In genomic region chr5:33378302-33378854, GRCm38 (mm10) we compare ENCODE assay signal across 8 mouse cellular contexts. TPM values are rescaled to one million over a fixed set of nuclear protein-coding genes. Genes with fewer than 3 reads are reported as not detected.
DNase-seq lines count a peak whose midpoint lies in the region; ATAC-seq and TF ChIP-seq lines count a peak whose summit lies in the region.

Gene Uvssa, plus strand, starts transcription at chr5:33378549.

- H3K36me3 ChIP-seq in G1E (replicated peaks) = peaks cover 46% of the 10 kb centered on the region
- H3K36me3 ChIP-seq in forebrain, embryonic 16.5 days (ENCODE audit: control insufficient read depth, insufficient read depth) = peaks cover 6% of the 10 kb centered on the region; the same call in 1 of the 2 replicates
- peaks cover 7% of the 10 kb centered on the region for H3K36me3 ChIP-seq in lung, embryonic 14.5 days (ENCODE audit: insufficient read depth)
- H3K36me3 ChIP-seq in thymus, adult 2 months (ENCODE audit: control insufficient read depth, insufficient read depth, low read length) = no peaks in the 10 kb centered on the region; the same call in 1 of the 2 replicates

- peaks cover 14% of the 10 kb centered on the region for H3K4me1 ChIP-seq in G1E (ENCODE audit: insufficient read depth, low read depth, low read length)
- H3K4me1 ChIP-seq in forebrain, embryonic 16.5 days (replicated peaks; ENCODE audit: control insufficient read depth, insufficient read depth, low read length) = peaks cover 14% of the 10 kb centered on the region
- H3K4me1 ChIP-seq in lung, embryonic 14.5 days (ENCODE audit: insufficient read depth) = 0 out of 2 replicates have a peak, but pooled peaks cover 3% of the 10 kb centered on the region
- H3K4me1 ChIP-seq in olfactory bulb, adult 2 months (ENCODE audit: control insufficient read depth, insufficient read depth, low read length) = peaks cover 10% of the 10 kb centered on the region
- peaks cover 4% of the 10 kb centered on the region for H3K4me1 ChIP-seq in thymus, adult 2 months (replicated peaks; ENCODE audit: control insufficient read depth, insufficient read depth, low read length)

- peak within 1 kb of the TSS; percentile 86 for H3K9ac ChIP-seq in forebrain, embryonic 16.5 days (replicated peaks; ENCODE audit: low read depth, low read length)
- peak within 1 kb of the TSS; percentile 81 for H3K9ac ChIP-seq in lung, embryonic 14.5 days

- TF ChIP-seq CTCF in G1E (IDR thresholded peaks at IDR 0.05; ENCODE audit: low read depth, low read length) = no peak
- TF ChIP-seq CTCF in layer of hippocampus, adult 2 months (conservative IDR thresholded peaks at IDR 0.05) = peak; percentile 63
- peak; percentile 60 for TF ChIP-seq CTCF in lung, embryonic 14.5 days (IDR thresholded peaks at IDR 0.05; ENCODE audit: low read depth)
- no peak for TF ChIP-seq CTCF in olfactory bulb, adult 2 months (IDR thresholded peaks at IDR 0.05; ENCODE audit: insufficient read depth, low read depth, low read length)
- 0 out of 2 replicates have a peak, but pooled peaks have one; percentile 49 for TF ChIP-seq CTCF in thymus, adult 2 months (IDR thresholded peaks at IDR 0.05; ENCODE audit: borderline replicate concordance, control insufficient read depth, extremely low read depth, insufficient read depth, low read length, poor library complexity)

- TF ChIP-seq POLR2A in olfactory bulb, adult 2 months (IDR thresholded peaks at IDR 0.05; ENCODE audit: insufficient read depth, low read depth, low read length) = peak; percentile 80
- TF ChIP-seq POLR2A in thymus, adult 2 months (IDR thresholded peaks at IDR 0.05; ENCODE audit: control insufficient read depth, extremely low read depth, insufficient read depth, low read length, poor library complexity) = peak; percentile 89; the same call in 1 of the 2 replicates

- intact Hi-C loops in heart, postnatal 36 days (cut with DNase I) = loop anchor here (1.0 to 10.0 kb wide), 3 partner anchors 42 to 556 kb away; partner anchors contain the start of gene Nelfa

- H3K27ac ChIP-seq in forebrain, embryonic 16.5 days (ENCODE audit: low read length) = peak within 1 kb of the TSS; percentile 96
- H3K27ac ChIP-seq in layer of hippocampus, adult 2 months = peak within 1 kb of the TSS; percentile 99
- peak within 1 kb of the TSS; percentile 97 for H3K27ac ChIP-seq in lung, embryonic 14.5 days (ENCODE audit: low read depth)
- H3K27ac ChIP-seq in olfactory bulb, adult 2 months (ENCODE audit: insufficient read depth, low read depth, low read length) = peak within 1 kb of the TSS; percentile 87
- peak within 1 kb of the TSS; percentile 88 for H3K27ac ChIP-seq in thymus, adult 2 months (ENCODE audit: control insufficient read depth, insufficient read depth, low read length)

- peak within 1 kb of the TSS; percentile 83 for H3K4me3 ChIP-seq in G1E (ENCODE audit: low read depth, low read length)
- peak within 1 kb of the TSS; percentile 71 for H3K4me3 ChIP-seq in forebrain, embryonic 16.5 days (replicated peaks; ENCODE audit: low read length)
- H3K4me3 ChIP-seq in layer of hippocampus, adult 2 months = peak within 1 kb of the TSS; percentile 79
- H3K4me3 ChIP-seq in lung, embryonic 14.5 days (ENCODE audit: low read depth, low read length) = peak within 1 kb of the TSS; percentile 63
- H3K4me3 ChIP-seq in olfactory bulb, adult 2 months (ENCODE audit: insufficient read depth, low read depth, low read length) = peak within 1 kb of the TSS; percentile 65
- H3K4me3 ChIP-seq in thymus, adult 2 months (ENCODE audit: control insufficient read depth, insufficient read depth, low read length) = peak within 1 kb of the TSS; percentile 67

- under 1% methylated on average over 46 of the region's 46 CpGs for WGBS in forebrain, embryonic 16.5 days
- WGBS in lung, embryonic 14.5 days = under 1% methylated on average over 46 of the region's 46 CpGs
- WGBS in olfactory bulb, adult 2 months = under 1% methylated on average over 46 of the region's 46 CpGs
- WGBS in thymus, adult 2 months = under 1% methylated on average over 46 of the region's 46 CpGs

- no peaks in the 10 kb centered on the region for H3K27me3 ChIP-seq in G1E (ENCODE audit: insufficient read depth, low read length)
- no peaks in the 10 kb centered on the region for H3K27me3 ChIP-seq in forebrain, embryonic 16.5 days (replicated peaks; ENCODE audit: control insufficient read depth, insufficient read depth, low read length)
- no peaks in the 10 kb centered on the region for H3K27me3 ChIP-seq in lung, embryonic 14.5 days (ENCODE audit: insufficient read depth, low read length)
- H3K27me3 ChIP-seq in thymus, adult 2 months (ENCODE audit: control insufficient read depth, insufficient read depth, low read length) = no peaks in the 10 kb centered on the region

- H3K9me3 ChIP-seq in G1E (replicated peaks) = no peaks in the 10 kb centered on the region
- no peaks in the 10 kb centered on the region for H3K9me3 ChIP-seq in forebrain, embryonic 16.5 days (ENCODE audit: control insufficient read depth, low read length)
- no peaks in the 10 kb centered on the region for H3K9me3 ChIP-seq in lung, embryonic 14.5 days (ENCODE audit: low read depth, low read length)

- DNase-seq in G1E (ENCODE audit: low spot score) = peak; percentile 97
- DNase-seq in cerebellum, adult 18-20 months = peak; percentile 99
- peak; percentile 99 for DNase-seq in heart, postnatal 36 days
- peak; percentile 99 to 100 for DNase-seq in layer of hippocampus, adult 2 months (ENCODE audit: low spot score in 2 of 2)
- DNase-seq in lung, embryonic 14.5 days = peak; percentile 100
- DNase-seq in thymus, adult 2 months = peak; percentile 99

- ATAC-seq in G1E (ENCODE audit: extremely low read depth, insufficient number of reproducible peaks, low FRiP score, poor library complexity, severe bottlenecking) = peak; percentile 86
- ATAC-seq in forebrain, embryonic 16.5 days = peak; percentile 99
- peak; percentile 99 for ATAC-seq in lung, embryonic 14.5 days (ENCODE audit: insufficient read depth)

- peak within 1 kb of the TSS; percentile 91 for H3K4me2 ChIP-seq in forebrain, embryonic 16.5 days (ENCODE audit: low read length)
- H3K4me2 ChIP-seq in lung, embryonic 14.5 days = peak within 1 kb of the TSS; percentile 89

RNA-seq across cellular contexts. Expression of gene Uvssa, which starts in this region (rescaled TPM):
- total RNA-seq in G1E (2014; fragmentation: Nextera tagmentation) = 21.5 and 23.9 TPM in 2 replicates
- total RNA-seq in G1E (2017) = 7.1 and 7.5 TPM in 2 replicates
- 1.4 and 1.9 TPM in 2 replicates for polyA plus RNA-seq in G1E (2012)
- 8.7 and 9.0 TPM in 2 replicates for polyA plus RNA-seq in forebrain, embryonic 16.5 days (2015; fragmentation: Nextera tagmentation; extraction: Ambion mirVana)
- 1 to 10 TPM; 2.8 to 4.0 TPM for total RNA-seq in heart, postnatal 36 days (2021)
- 1 to 10 TPM; 5.9 to 7.0 TPM for total RNA-seq in layer of hippocampus, adult 2 months (2021)
- polyA plus RNA-seq in lung, embryonic 14.5 days (2014; fragmentation: Nextera tagmentation; extraction: Ambion mirVana) = 8.2 and 8.4 TPM in 2 replicates
- not detected in 2 replicates for polyA plus RNA-seq in olfactory bulb, adult 2 months (2012; ENCODE audit: insufficient read depth, insufficient read length, low replicate concordance, missing spikeins)
- polyA plus RNA-seq in thymus, adult 2 months (2012; rRNA removed) = 9.7 and 10.6 TPM in 2 replicates

Comparison
In these comparisons a context has a peak if more than half of its experiments do, and no peak if none do; other contexts are left out.
1. Peak in every context shown above with its lines: DNase-seq, ATAC-seq, H3K4me3 ChIP-seq and H3K27ac ChIP-seq.
2. CTCF ChIP-seq: peak in layer of hippocampus, adult 2 months (single experiment), lung, embryonic 14.5 days (single experiment) and thymus, adult 2 months (single experiment); none in G1E (single experiment) and olfactory bulb, adult 2 months (single experiment).